Mouse (Mus musculus) T-helper 1 cell (primary cell): ENCODE data around the gene Mcidas.

Source experiments
- in situ Hi-C: fragments of 300-600 bp; cut with MboI, MseI; formaldehyde crosslinking; loops from one replicate; pipeline ENCODE4 v1.15.1; 2025; ENCODE audit warnings: high pct_unique_total_duplicates

Mcidas gene

GRCm38 (mm10) chr13:112993531-112994152, at the start of gene Mcidas:
Mcidas (plus strand) TSS chr13:112993845.
- in situ Hi-C loops, result no loop called here

DNA sequence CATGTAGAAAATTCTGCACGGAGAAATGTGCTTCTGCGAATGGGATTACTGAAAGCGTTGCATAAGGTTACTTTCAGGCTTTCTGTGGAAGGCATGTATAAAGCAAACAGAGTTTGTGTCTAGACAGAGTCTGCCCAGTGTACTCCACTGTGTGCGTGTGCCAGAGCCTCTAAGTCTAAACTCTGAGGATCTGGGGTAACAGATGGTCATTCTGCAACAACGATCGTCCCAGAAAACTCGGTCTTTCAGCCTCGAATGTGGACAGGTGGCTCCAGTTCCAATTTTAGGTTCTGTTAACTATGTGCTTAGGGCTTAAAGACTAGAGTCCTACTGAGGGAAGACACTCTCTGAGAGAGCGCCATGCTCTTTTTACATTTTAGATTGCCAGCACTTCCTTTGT, 48.3 kb upstream of the Mcidas start:
- in situ Hi-C loops, result no loop called here

GRCm38 (mm10) chr13:112945900-112946299, 47.7 kb upstream of the Mcidas start:
- in situ Hi-C loops, result no loop called here

GRCm38 (mm10) chr13:112954067-112954466, 39.6 kb upstream of the Mcidas start:
- in situ Hi-C loops, result no loop called here

GRCm38 (mm10) chr13:112963081-112963480, 30.6 kb upstream of the Mcidas start:
- in situ Hi-C loops, result no loop called here

GRCm38 (mm10) chr13:112964421-112964820, 29.2 kb upstream of the Mcidas start:
- in situ Hi-C loops, result no loop called here

- in situ Hi-C loops, result no loop called here
Observed at GRCm38 (mm10) chr13:112967267-112967666, 26.4 kb upstream of the Mcidas start.

DNA sequence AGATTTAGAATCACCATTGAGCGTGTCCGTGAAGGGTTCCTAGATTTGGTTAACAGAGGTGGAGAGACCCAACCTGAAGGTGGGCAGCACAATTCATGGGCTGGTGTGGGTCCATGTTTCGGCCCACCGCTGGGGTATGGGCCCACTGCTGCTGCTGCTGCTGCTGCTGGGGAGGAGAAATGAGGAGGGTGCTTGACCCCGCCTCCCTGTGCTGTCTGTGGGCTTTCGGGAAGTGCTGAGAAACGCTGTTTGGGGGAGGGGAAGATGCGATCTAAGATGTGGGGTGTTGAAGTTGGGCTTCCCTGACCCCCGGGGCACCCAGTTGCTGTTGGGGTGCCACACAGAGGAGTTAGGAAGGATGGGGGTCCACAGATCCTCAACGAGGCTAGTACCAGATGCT, 16.9 kb upstream of the Mcidas start:
- in situ Hi-C loops, result no loop called here

- in situ Hi-C loops, result no loop called here
Observed at GRCm38 (mm10) chr13:112985605-112986450, 7.8 kb upstream of the Mcidas start.

GRCm38 (mm10) chr13:112986451-112986950, 7.1 kb upstream of the Mcidas start:
- in situ Hi-C loops, result no loop called here

GRCm38 (mm10) chr13:112987532-112987943, 6.1 kb upstream of the Mcidas start, which contains the start of gene Ccno:
Ccno (plus strand) TSS chr13:112987802.
- in situ Hi-C loops, result no loop called here

DNA sequence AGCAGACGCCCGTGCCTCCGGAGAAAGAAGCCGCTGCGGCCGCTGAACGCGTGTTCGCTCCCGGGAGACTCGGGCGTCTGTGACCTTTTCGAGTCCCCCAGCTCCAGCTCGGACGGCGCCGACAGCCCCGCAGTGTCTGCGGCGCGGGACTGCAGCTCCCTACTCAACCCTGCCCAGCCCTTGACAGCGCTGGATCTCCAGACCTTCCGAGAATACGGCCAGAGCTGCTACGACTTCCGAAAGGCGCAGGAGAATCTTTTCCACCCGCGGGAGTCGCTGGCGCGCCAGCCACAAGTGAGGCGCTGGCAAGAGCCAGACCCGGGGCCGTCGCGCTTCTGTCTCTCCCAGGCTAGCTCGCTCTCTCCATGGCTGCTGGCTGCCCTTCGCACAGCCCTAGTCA, 5.7 kb upstream of the Mcidas start:
- in situ Hi-C loops, result no loop called here

DNA sequence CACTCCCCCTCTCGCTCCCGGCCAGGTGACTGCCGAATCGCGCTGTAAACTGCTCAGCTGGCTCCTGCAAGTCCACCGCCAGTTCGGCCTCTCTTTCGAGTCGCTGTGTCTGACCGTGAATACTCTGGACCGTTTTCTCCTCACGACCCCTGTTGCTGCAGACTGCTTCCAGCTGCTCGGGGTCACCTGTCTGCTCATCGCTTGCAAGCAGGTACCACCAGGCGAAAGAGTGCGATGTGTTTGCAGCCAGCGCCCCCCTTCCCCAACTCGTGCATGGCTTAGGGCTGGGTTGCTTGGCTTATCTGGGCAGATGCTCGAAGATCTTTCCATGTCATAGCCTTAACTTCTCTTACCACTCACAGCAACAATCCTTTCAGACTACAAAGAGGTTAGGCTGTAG, 4.8 kb upstream of the Mcidas start:
- in situ Hi-C loops, result no loop called here

DNA sequence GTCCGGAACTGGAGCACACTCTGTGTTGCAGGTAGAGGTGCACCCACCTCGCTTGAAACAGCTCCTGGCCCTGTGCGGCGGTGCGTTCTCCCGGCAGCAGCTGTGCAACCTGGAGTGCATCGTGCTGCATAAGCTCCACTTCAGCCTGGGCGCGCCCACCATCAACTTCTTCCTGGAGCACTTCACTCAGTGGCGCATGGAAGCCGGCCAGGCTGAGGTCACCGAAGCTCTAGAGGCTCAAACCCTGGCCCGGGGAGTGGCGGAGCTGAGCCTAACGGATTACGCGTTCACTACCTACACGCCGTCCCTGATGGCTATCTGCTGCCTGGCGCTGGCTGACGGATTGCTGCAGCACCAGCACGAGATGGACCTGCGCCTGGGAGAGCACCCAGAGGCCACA, 4.1 kb upstream of the Mcidas start:
- in situ Hi-C loops, result no loop called here

DNA sequence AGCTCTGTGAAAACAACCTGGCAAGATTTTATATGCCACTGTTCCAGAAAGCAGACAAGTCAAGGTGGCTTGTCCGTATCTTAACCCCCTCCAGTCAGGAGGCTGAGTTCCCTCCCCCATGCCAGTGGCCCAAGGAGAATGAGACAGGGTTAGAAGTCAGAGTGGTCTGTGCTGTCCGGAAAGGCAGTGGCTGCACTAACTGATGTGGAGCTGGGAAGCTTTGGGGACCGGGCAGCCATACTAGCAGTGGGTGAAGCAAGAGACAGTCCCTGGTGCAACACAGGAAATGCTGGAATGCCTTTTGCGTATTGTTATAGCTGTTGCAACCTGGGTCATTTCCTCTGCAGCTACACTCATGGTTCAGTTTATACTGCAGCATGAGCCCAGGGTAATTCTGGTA, 3.3 kb upstream of the Mcidas start:
- in situ Hi-C loops, result no loop called here

DNA sequence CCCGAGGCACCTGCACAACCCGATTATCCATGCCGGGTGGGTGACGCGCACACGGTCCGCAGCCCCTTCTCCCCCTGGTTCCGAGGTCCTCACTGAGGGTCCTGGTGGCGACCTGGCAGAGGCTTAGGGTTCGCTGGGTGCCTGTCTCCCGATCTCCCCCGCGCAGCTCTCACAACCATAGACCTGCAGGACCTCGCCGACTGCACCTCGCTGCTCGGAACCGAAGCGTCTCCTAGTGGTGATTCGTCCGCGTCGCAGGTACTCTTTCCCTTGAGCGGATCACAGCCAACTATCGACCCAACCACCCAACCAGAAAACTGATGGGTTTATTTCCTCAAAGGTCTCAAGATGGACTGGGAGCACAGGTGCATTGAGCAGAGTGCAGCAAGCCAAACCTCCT, 546 bp downstream of the Mcidas start:
- in situ Hi-C loops, result no loop called here

DNA sequence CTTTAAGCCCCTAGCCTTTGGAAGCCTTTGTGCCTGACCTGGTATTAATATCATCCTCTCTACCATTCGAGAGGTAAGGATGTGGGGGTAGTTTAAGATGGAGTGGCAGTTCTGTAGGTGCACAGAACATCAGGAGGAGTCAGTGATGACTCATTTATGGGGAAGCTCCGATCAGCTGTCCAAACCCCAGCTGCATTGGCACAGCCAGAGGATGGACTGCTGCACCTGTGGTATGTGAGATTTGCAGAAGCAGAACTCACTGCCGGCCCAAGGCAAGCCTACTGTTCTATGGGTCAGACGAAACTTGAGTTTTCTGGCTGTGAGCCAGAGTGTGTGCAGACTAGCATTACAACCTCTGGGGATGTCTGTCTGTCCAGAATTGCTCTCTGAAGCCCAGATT, 2.8 kb downstream of the Mcidas start:
- in situ Hi-C loops, result loop anchor here (5.0 kb wide), 1 partner anchor 36 kb away; no protein-coding TSS in a partner anchor

GRCm38 (mm10) chr13:112997369-112997768, 3.7 kb downstream of the Mcidas start:
- in situ Hi-C loops, result loop anchor here (5.0 kb wide), 1 partner anchor 35 kb away; no protein-coding TSS in a partner anchor

GRCm38 (mm10) chr13:112998427-112999201, 5.0 kb downstream of the Mcidas start:
- in situ Hi-C loops, result loop anchor here (5.0 kb wide), 1 partner anchor 34 kb away; no protein-coding TSS in a partner anchor

DNA sequence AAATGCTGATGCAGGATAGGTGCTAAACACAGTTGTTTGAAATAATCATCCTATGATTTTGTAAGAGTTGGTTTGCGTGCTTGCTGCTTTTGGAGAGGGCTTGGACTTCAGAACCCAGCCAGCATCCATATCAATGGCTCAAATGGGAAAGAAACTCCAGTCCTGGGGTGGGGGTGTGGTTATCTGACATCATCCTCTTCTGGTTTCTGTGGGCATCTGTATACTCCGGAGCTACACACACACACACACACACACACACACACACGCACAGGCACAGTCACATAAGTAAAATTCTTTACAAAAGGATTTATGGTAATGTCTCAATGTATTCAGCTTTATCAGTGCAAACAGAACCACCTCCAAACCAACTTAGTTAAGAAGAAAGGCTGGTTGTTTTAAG, 6.4 kb downstream of the Mcidas start:
- in situ Hi-C loops, result no loop called here

DNA sequence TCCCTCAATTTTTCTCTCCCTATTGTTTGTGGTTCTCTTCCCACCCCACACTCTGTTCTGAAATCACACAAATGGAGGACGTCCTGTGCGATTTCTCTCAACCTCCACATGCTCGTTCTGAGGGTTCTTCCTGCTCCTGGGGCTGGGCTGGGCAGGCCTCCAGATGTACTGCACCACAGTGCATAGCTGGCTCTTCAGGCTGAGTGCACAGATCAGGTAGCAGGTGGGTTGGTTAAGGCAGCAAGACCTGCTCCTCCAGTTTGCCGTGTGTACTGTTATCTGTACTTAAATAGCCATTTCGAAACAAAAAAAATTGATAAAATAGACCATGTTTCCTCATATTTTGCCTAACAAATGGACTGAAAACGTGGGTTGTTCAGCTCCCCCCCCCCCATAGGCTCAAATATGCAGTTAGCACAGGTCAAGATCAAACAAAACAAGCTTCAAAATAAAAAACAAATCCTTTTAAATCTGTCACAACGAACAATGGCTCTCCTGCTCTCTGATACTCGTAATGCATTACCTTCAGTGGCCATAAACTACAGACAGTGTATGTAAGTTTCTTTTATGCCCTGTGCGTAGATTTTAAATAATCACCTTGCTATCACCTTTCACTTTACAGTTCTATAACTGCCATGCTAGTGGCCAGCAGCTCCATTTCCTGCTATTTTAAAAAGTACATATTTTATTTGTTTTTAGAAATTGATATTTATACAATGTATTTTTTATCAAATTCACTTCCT, 7.1 kb downstream of the Mcidas start:
- in situ Hi-C loops, result no loop called here
